Mouse (Mus musculus): ENCODE results near the gene Nol4l.

DNA sequence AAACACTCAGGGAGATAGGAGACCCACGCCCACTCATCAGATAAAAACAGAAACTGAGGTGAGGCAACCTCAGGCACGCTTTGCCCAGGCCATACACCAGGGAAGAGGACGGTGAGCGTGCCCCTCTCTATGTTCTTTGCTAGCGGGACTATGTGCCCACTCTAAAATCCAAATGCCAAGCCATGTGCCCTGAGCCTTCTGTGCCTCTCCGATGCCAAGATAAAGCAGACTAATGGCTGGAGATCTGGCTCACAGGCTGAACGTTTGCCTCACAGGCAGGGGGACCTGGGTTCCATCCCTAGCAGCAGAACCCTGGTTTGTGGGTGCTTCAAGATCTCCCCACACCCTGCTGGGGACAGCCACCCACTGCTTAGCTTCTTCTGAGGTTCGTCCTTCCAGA lies 19.6 kb downstream of the Nol4l start:
- TF ChIP-seq POLR2A (IDR thresholded peaks at IDR 0.05; ENCODE audit: low read depth, low read length) = no peak
- no peak for TF ChIP-seq CTCF (IDR thresholded peaks at IDR 0.05; ENCODE audit: extremely low read depth, insufficient read length, insufficient replicate concordance, low read depth, low read length)

Data from small intestine, adult 2 months (tissue).